Mouse (Mus musculus) erythroblast, adult 5-6 weeks (primary cell): ENCODE measurements around the gene Proser1. TPM values are rescaled to one million over a fixed set of nuclear protein-coding genes. Genes with fewer than 3 reads are reported as not detected.
A peak's percentile ranks its signal among the peaks of the same experiment; 100 is the strongest.

Experiments used
- ATAC-seq: replicated peaks from 2 replicates; pipeline ENCODE4 v1.8.0; 2016; ENCODE audit warnings: moderate number of reproducible peaks, mild to moderate bottlenecking, moderate TSS enrichment, inconsistent platforms; ENCODE audit not compliant: poor library complexity, low FRiP score, severe bottlenecking
- total RNA-seq, 2 experiments: library from RNA; stranded (forward) in 1 of 2; stranded (reverse) in 1 of 2; fragments of 150-400 nt in 1 of 2; fragments of 200-764, 138-1000 nt in 1 of 2; gene quantifications; 2 replicates each; pipeline versions ENCODE4 v1.2.3 to v1.2.4; 2015 to 2017; ENCODE audit warnings: low replicate concordance in 2 of 2

Gene Proser1
- total RNA-seq (2015; ENCODE audit: low replicate concordance) (10.4 and 11.7 TPM in 2 replicates), total RNA-seq (2017; ENCODE audit: low replicate concordance) (0.34 and 1.1 TPM in 2 replicates)

GRCm38 (mm10) chr3:53463046-53463764 is at the start of gene Proser1, which contains the start of gene Nhlrc3:
Gene Proser1, plus strand, starts transcription at chr3:53463666.
Gene Nhlrc3, minus strand, starts transcription at chr3:53463332.
- ATAC-seq: peak; percentile 93

DNA sequence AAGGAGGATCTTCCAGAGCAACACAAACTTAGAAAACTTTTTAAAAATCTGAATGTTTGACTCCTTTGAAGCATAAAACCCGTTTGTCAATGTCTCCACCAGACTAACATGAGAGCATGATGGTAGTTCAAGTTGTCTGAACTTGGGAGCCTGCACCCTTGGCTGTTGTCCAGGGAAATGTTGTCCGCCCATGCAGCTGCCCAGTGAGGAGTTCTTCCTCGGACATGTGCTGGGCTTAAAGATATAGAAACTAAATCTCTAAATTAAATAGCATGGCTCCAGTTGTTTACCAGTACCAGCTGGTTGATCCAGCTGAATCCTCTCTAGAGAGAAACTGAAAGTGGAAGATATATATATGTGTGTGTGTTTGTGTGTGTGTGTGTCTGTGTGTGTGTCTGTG is 49.5 kb upstream of the Proser1 start:
- ATAC-seq: no peak

DNA sequence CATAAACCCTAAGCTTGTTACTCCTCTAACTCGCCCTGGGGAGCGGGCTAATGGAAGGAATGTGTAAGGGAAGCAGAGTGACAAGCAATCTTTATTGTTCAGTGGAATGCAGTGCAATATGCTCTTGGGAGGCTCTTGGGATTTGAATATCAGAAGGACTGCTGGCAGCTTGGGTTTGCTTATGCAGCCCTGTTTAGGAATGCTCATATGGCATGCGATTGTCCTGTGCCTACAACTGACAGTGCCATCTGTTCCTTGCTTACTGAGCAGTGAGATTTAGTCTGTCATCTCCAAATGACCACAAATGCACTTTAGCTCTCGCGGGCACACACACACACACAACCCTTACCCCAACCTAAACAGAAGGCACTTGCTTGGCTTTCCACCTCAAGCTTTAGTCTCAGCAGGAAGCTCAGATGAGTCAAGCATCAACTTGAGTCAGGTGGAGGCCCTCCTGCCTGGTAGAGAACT is 47.4 kb upstream of the Proser1 start:
- ATAC-seq: no peak

- no peak for ATAC-seq
Observed at GRCm38 (mm10) chr3:53417701-53418100, 45.8 kb upstream of the Proser1 start.

GRCm38 (mm10) chr3:53421656-53422055 is 41.8 kb upstream of the Proser1 start:
- no peak for ATAC-seq

DNA sequence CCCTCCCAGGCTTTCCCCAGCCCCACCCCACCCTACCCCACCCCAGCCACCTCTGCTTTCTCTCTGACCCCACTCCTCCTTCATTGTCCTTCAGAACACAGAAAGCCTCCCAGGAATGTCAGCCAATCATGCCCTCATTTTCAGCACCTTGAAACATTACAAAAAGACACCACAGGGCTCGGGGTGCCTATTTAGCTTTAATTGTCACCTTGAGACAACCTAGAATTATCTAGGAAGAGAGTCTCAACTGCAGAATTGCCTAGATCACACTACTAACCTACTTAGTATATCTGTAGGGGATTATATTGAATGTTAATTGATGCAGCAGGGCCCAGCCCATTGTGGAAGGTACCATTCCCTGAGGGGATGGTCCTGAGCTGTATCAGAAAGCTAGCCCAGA is 40.8 kb upstream of the Proser1 start:
- ATAC-seq: no peak

DNA sequence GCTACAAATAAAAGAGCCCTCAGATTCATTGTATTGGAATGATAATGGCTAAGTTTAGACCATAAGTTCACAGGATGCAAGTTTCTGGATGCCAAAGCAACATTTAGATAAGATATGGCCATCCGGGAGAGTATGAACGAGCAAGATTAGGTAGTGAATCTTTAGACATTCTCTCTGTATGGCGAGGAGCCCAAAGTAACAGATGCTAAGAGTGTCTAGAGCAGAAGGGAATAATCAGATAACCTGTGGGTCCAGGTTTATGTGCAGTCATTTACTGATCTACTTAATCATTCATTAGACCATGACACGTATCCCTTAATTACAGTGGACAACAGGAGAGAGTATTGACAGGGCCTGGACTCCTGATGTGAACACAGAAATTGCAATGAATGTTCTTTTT is 39.9 kb upstream of the Proser1 start:
- no peak for ATAC-seq

DNA sequence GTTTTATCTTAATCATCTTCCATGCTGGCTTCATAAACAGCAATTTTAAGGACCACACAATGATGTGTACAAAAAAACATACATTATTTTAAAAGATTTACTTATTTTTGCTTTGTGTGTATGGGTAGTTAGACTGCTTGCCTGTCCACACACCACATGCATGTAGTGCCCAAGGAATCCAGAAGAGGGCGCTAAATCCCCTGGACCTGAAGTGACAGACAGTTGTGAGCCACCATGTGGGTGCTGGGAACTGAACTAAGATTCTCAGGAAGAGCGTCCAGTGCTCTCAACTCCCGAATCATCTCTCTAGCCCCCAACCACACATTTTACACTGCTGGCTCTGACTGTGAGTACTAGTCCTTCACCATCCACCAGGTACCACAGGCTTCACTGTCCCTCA is 28.9 kb upstream of the Proser1 start:
- no peak for ATAC-seq

GRCm38 (mm10) chr3:53436550-53436949 is 26.9 kb upstream of the Proser1 start:
- no peak for ATAC-seq

- ATAC-seq: no peak
Observed at GRCm38 (mm10) chr3:53445540-53445939, 17.9 kb upstream of the Proser1 start.

DNA sequence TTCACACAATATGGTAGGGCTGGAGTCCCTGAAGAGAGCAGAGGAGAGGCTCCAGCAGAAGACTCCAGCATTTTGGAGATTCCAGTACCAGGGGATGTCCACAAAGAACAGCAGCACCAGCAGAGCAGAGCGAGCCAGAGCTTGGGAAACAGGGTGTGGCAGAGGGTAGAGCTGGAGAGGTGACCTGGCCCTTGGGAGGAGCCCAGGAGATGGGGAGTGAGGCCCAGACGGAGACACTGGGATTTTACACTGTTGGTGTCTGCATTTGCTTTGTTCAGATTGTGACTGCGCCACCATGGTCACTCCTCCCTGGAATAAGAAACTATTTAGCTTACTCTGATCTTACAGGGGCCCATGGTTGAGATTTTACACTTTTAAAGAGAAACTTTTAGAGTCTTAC is 16.7 kb upstream of the Proser1 start:
- ATAC-seq: no peak

DNA sequence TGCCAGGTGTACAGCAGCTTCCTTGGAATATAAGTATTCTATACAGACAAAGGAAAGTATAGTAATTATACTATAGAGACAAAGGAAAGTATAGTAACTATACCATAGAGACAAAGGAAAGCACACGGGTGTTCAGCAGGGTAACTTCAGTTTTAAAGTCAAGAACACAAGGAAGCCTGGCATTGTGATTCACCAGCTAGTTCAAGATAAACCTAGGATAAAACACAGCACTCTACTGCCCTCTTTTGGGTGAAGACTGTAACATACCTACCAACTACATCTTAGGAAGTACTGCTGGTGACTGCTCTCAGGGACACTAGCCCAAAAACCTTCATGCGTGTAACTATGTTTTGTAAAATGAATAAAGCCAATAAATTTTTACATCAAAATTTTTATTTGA is 15.3 kb upstream of the Proser1 start:
- ATAC-seq: no peak

DNA sequence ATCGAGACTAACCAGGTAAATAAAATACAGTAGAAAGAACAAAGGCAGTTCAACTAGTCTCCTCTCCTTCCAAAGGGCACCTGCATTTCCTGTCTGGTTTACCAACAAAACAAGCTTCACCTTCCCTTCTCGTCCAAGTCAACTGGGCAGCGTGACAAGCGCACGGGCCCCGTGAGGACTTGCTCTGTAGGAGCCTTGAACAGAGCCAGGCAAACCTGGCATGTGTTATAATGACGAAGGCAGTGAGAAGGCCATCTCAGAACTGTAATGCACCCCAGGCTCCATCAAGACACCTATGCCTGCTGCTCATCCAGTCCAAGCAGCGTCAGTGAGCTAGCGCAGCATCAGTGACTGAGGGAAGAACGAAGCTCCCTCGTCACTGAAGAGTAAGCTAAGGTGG is 12.8 kb upstream of the Proser1 start:
- ATAC-seq: no peak

DNA sequence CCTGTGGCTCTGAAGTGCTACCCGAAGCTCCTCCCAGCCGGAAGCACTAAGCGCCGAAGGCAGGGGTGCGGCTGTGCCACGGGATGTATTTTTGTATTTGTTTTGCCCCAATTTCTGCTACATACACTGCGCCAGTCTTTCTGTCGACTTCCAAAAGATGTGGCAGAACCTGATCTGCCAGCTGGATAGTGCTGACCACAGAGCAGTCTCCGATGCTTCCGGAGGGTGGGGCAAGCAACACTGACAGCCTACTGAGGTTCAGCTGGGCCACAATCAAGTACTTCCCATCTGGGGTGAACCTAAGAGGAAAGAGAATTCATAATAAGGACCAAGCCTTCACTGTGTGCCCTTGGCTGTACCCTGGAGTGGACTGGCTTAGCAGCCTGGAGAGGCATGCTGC is 11.1 kb upstream of the Proser1 start:
- ATAC-seq: no peak

DNA sequence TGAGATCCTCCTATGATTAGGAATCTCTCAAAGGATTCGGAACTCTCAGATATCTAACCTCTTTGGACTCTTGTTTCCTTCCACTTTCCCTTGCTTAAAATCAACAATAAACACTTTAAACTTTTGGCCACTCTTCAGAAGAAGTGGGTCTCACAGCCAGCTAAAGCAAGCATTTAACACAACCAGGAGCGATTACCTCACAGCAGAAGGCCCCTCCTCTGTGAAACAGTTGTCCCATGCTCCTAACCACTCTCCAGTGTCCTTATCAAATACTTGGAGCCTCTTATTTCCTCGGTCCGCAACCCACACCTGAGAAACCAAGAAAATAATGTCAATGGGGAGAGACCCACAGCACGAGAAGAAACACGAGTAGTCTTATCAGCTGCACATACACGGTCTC is 10.1 kb upstream of the Proser1 start:
- no peak for ATAC-seq

DNA sequence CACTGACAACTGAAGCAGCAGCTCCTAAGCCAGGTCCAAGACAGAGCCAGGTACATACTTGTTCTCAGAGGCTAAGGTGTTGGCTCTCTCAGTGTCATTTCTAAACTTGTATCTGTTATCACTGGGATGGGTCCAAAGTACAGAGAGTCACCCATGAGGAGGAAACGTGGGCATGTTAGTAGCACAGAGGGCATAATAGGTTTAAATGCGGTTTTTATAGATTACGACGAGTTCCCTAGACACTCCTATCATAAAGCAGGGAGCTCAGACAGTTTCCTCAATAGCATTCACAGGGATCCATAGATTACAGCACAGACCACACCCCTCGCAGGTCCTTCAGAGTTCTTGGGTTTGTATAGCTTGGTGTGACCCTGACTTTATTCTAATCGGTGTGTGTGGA is 9.5 kb upstream of the Proser1 start:
- ATAC-seq: no peak

DNA sequence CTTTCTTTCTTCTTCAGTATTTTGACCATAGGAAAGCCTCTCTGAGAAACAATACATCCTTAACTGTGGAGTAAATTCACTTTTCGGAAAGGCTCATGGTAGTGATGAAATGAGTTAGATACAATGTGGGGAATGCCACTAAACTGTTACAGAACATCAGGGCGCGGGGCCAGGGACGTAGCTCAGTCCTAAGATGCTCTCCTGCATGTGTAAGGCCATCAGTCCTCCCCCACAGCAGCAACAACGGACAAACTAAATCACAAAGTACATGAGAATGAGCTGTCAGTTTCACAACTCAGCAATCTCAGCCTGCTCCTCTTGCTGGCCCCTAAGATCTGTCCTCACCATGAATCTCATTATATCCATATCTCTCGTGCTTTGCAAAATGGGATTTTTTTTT is 8.9 kb upstream of the Proser1 start:
- ATAC-seq: no peak

DNA sequence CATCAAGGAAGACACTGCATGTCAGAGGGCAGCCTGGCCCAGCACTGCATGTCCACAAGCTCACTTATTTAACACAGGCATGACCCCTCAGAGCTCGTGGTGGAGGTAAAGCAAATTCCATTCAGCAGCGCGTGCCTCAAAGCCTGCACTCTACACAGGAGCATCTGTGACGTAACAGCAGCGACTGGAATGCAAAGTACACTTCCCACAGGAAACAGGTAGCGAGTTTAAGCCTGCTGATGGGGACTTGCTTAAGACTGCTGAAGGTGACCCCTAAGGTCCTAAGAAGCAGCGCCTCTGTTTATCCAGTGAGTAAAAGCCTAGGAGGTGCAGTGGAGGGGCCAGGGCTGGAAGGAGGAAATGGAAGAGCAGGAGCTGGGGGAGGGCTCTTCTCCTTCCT is 8.5 kb upstream of the Proser1 start:
- no peak for ATAC-seq

DNA sequence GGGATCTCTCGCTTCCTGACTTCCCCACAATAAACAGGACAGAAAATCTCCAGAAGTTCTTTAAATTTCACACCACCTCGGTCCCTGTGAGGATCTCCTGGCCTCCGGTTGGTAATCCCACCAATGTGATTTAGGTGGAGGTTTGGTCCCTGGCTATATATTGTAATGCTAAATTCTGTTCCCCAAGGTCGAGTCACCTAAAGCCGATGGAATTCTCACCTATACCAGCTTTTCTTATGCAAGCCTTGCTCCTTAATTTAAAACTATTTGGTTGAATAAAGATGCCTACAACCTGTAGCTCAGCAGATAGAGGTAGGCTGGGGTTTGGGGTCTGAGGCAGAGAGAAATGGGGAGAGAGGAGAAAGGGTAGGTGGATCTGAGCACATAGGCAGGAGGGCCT is 5.7 kb upstream of the Proser1 start:
- no peak for ATAC-seq

DNA sequence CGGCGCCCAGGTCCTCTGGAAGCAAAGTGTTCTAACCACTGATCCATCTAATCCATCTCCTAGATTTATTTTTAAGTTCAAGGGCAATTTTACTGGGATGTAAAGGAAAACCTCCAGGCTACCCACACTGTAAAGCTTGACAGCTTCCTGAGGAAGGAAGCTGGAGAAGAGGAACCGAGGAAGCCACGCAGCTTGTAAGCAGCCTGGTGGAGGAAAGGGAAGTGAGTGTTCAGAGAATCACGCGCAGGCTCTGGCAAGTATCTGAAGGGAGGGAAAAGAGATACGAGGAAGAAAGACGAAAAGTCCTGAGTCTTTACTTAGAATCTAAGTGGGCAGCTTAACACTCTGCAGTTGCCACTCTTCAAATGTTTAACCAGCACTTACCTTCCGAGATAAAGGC is 3.4 kb upstream of the Proser1 start:
- no peak for ATAC-seq

DNA sequence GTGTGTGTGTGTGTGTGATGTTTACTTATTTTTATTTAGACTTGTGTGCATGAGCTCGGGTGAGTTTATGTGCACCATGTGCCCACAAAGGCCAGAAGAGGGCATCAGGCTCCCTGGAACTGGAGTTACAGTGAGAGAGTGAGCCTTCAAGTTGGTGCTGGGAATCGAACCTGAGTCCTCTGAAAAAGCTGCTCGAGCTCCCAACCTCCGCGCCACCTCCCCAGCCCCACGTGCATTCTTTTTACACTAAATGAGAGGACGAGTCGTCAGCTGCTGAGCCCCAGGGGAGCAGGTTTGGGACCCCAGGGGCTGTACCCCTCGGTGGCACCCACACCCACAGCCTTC is 793 bp upstream of the Proser1 start:
- no peak for ATAC-seq

- ATAC-seq: no peak
Observed at GRCm38 (mm10) chr3:53463765-53464114, 274 bp downstream of the Proser1 start.
